Mouse (Mus musculus): ENCODE data around the gene Trp63.
"Not testable (repeated sequence)": the region's sequence is repeated elsewhere in the genome, so short reads cannot be mapped to it uniquely, and the experiment has no call there.

Trp63 gene

GRCm38 (mm10) chr16:25683531-25684248 lies at the start of gene Trp63:
Gene Trp63 (plus strand): TSS chr16:25683763.
- DNase-seq = peak; percentile 7

DNA sequence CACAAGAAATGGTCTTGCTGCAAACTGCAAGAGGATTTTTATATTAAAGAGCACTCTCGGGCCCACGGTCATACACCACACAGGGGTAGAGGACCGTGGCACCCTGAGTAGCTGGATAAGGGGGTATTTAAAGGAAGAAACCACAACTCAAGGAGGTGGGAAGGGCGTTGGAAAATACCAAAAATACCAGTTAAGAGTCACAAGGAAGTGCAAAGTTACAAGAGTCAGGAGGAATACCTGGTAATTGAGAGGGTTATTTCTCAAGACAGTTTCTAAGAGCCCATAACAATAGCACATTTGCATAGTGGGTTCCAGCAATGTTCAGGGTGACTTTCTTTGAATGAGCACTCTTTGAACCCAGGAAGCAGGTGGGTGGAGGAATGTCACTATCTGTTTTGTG lies 38.8 kb upstream of the Trp63 start:
- DNase-seq = not testable (repeated sequence)

GRCm38 (mm10) chr16:25660510-25661235 lies 22.9 kb upstream of the Trp63 start:
- DNase-seq = peak; percentile 57

- no peak for DNase-seq
Observed at GRCm38 (mm10) chr16:25663116-25663515, 20.4 kb upstream of the Trp63 start.

DNA sequence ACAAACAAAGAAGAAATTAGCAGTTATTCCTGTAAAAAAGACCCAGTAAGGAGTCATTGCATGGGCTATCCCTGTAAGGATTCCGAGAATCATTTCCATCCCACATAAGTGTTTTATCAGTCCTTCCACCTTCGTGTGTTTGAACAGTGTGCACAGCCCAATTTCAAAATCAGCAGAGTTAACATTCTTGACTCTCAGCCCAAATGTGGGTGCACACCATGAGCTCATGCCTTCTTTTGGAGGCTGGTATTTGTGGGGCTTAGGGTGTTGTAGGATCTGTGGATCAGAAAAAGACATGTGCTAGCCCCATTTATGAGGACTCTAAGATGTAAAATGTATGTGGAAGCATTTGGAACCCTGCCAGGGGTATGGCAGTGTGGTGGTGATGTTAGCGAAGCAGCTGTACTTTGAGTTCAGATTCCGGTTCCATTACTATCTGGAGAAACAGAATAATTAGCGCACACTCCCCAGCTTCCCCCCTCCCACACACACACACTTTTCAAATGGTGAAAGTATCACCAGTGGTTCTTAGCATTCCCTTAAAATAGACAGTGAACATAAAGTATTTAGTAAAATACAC lies 9.6 kb upstream of the Trp63 start:
- no peak for DNase-seq

DNA sequence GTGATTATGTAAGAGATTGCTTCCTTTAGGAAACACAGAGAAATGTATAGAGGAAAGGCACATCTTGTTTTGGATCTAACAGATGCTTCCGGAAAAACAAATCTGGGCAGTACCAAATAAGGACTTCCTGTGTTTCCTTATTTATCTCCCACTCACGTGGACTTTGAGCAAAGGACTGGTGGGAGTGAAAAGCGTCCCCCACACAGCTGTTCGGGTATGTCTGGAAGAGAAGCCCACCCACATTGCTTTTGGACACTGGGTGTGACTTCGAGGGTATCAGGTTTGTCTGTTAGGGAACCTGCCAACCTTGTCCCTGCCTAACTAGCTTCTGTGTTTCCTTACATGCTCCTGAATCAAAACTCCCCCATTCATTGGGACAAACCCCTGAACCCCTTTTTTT lies 3.2 kb upstream of the Trp63 start:
- no peak for DNase-seq

DNA sequence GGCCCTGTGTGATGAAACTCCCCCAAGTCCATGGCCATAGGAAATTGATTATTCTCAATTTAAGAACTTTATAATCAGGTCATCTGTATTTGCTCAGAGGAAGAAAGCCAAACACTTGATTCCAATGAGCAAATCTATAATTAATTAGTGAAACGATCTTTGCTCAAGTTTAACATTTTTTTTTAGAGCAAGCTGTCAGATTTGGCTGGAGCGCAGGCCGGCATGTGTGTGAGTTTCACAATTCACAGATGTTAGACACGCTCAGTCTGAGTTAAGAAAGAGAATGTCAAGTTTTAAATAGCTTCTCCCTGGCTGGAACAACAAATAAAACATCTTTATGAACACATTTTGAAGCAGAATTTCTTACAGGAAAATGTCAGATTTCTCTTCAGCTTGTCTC lies 1.0 kb upstream of the Trp63 start:
- DNase-seq = no peak

GRCm38 (mm10) chr16:25684572-25684971 lies 1.0 kb downstream of the Trp63 start:
- DNase-seq = no peak

GRCm38 (mm10) chr16:25690612-25691011 lies 7.0 kb downstream of the Trp63 start:
- DNase-seq = no peak

DNA sequence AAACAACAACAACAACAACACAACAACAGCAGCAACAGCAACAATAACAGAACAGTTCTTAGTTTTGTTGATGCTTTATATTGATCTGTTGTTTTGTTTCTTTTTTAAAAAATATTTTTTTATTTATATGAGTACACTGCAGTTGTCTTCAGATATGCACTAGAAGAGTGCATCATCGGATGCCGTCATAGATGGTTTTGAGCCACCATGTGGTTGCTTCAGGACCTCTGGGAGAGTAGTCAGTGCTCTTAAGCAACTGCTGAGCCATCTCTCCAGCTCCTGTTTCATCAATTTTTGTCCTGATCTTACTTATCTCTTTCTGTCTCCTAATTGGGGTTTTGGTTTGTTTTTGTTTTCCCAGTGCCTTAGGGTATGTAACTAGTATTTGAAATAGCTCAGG lies 17.7 kb downstream of the Trp63 start:
- no peak for DNase-seq

- no peak for DNase-seq
Observed at GRCm38 (mm10) chr16:25706260-25706659, 22.7 kb downstream of the Trp63 start.

DNA sequence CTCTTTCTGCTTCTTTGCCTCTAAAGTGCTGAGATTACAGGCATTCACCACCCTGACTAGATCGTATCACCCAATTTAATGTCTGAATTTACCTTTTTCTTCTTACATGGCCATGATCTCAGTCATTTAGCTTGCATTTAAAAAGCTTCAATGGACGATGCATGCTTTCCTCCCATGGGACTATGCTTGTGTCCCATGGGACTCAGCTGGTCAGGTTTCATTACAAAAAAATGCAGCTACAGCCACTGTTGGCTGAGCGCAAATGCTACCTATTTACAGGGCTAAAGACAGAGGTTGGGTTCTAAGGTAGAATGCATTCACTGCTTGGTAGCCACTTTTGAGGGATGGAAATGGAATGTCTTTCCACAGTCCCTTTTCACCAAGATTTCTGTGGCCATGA lies 32.2 kb downstream of the Trp63 start:
- DNase-seq = no peak

DNA sequence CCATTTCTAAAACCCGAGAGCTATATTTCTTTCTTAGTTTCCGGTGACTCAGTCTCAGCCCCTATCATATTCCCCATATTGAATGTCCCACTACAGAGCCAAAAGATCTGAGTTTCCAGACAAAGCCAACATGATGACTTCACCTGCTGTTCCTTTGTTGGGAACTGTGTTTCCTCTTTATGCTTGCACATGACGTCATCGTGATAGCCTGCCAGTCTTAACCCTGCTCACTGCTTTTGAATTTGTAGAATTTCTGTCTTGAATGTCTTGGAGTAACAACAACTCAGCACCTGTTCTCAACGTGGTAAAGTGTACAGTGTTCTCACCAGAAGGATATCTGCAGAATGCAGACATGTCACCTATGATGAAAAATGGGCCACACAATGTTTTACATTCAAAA lies 39.6 kb downstream of the Trp63 start:
- DNase-seq = no peak

DNA sequence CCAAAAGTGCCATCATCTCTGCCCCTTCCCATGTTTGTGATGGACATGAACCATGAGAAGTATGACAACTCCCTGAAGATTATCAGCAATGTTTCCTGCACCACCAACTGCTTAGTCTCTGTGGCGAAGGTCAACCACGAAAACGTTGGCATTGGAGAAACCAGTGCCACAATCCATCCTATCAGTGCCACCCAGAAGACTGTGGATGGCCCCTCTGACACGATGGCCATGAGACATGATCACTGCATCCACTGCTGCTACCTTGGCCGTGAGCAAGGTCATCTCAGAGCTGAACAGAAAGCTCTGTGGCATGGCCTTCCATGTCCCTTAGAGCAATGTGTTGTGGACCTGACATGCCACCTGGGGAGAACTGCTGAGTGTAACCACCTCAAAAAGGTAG lies 43.4 kb downstream of the Trp63 start:
- DNase-seq = no peak

DNA sequence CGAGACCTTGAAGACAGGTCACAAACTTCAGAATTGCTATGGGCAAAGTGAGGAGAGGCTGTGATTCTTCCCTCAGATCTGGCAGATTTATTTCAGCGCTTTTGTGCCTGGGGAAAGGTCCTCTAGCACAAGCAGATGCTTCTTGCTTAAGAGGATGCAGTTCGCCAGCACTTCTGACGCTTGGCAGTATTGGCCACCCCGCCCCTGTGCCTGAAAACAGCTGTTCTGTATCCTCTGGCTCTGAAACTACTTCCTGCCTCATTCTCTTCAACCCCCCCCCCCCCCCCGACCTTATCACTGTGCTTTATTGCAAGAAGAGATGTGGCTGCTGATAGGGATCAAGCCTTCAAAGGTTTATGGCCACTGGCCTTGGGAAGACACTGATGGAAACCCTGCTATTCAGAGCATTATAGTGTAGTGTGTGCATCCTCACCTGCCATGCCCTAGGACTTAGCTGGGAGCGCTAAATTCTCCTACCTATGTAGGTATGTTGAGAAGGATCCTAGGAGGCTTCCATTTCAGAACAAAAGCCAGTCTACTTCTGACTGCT lies 44.5 kb downstream of the Trp63 start:
- no peak for DNase-seq

- no peak for DNase-seq
Observed at GRCm38 (mm10) chr16:25736912-25737311, 53.3 kb downstream of the Trp63 start.

GRCm38 (mm10) chr16:25737623-25738050 lies 54.1 kb downstream of the Trp63 start:
- peak; percentile 46 for DNase-seq

DNA sequence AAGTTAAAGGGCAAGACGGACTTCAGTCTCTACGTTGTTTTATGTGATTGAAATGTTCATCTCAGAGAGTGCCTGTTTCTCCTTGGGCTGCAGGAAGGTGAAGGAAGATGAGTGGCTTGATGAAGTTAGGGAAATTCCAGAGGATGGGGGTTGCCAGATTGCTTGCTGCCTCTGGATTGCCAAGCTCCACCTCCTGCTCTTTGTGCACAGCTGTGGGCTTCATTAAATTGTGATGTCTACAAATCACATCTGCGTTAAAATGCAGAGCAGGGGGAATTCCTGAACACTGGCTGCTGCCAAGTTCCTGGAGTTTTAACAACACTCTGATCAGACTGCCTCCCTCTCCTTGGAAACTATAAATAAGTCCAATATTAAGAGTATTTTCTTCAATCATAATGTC lies 63.2 kb downstream of the Trp63 start:
- no peak for DNase-seq

GRCm38 (mm10) chr16:25751866-25752265 lies 68.3 kb downstream of the Trp63 start:
- no peak for DNase-seq

- DNase-seq = no peak
Observed at GRCm38 (mm10) chr16:25758108-25758507, 74.5 kb downstream of the Trp63 start.

DNA sequence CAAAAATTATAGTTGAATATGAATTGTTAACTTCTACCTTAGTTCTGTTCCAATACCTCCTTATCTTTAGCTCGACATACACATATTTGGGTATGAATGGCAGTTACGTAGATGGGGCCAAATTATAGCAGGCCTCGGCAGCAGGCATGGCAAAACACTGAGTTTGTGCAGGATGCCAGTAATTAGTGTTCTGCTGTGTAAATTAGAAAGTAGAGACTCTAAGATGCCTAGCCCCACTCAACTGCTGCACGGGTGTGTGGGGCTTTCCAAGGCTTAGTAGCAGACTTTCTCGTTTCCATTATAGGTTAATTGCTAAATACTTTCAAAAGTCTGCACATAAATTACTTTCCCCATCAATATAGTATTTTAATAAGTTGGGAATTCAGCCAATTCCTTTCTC lies 82.0 kb downstream of the Trp63 start:
- no peak for DNase-seq

- DNase-seq = no peak
Observed at GRCm38 (mm10) chr16:25774611-25775010, 91.0 kb downstream of the Trp63 start.

- no peak for DNase-seq
Observed at GRCm38 (mm10) chr16:25777501-25777900, 93.9 kb downstream of the Trp63 start.

DNA sequence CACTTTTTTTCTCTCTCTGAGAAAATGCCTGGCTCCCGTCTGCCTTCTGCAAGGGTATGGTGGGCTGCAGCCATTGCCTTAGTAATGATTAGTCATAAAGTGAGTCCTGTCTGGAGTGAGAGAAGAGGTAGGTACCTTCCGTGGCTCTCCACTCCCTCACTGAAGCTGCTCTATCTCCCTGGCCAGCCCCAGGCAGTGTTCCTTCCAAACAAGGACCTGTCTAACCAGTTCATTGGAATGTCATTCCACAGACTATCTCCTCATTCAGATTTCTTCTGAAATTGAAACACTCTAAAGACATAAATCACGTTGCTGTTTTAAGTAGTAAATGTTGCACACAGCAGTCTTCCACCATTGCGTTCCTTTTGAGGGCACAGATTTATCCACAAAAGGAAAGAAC lies 96.4 kb downstream of the Trp63 start:
- DNase-seq = no peak

All from retina, postnatal 1 day (tissue).